Mouse (Mus musculus) erythroblast, embryonic 14.5 days (primary cell): ENCODE data around the gene Plin1.

Source experiments
- GATA1 ChIP-seq: IDR thresholded peaks from 2 replicates; pipeline ENCODE4 v1.6.1; 2012; ENCODE audit warnings: low read length, inconsistent platforms, mixed read lengths
- TAL1 ChIP-seq: IDR thresholded peaks from 3 replicates; pipeline ENCODE4 v1.6.1; 2012; ENCODE audit warnings: low read length, inconsistent platforms, mixed read lengths

DNA sequence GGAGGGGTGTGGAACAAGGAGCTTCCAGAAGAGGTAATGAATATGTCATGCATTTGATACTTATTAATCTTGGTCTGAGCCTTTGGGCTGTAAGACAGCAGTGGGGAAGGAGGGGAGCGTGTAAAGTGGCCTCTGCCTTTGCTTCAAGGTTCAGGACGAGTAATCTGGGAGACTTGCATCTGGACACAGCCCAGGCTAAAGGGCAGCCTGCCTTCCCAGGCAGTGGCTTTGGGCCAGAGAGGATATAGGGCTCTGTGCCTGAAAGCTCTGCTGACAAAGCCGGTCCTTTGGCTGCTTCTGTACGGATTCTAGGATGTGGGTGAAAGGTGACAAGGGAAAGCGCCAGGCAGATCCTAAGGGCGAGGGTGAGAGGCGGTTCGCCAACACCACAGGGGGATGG is 1.9 kb upstream of the Plin1 start:
- TF ChIP-seq GATA1 (no peak), TAL1 (no peak)
